Mouse (Mus musculus) heart, embryonic 10.5 days (tissue): ENCODE measurements around the gene Akap8. TPM values are rescaled to one million over a fixed set of nuclear protein-coding genes. Genes with fewer than 3 reads are reported as not detected.

Source experiments
- DNase-seq: peaks from one replicate; pipeline ENCODE4 v3.0.0-alpha.2; 2017; ENCODE audit warnings: low spot score
- H3K27ac ChIP-seq: fragments of 300-500 bp; sonication (generic); 2 replicates; pipeline ENCODE4 v1.5.1; 2016; ENCODE audit warnings: mild to moderate bottlenecking
- H3K27me3 ChIP-seq: fragments of 300-500 bp; sonication (generic); 2 replicates; pipeline ENCODE4 v1.6.1; 2016; ENCODE audit warnings: mild to moderate bottlenecking; ENCODE audit not compliant: poor library complexity, insufficient read depth, severe bottlenecking
- H3K36me3 ChIP-seq: fragments of 300-500 bp; sonication (generic); 2 replicates; pipeline ENCODE4 v1.6.1; 2016; ENCODE audit warnings: mild to moderate bottlenecking, moderate library complexity
- H3K4me1 ChIP-seq: fragments of 300-500 bp; sonication (generic); 2 replicates; pipeline ENCODE4 v1.6.1; 2016; ENCODE audit warnings: mild to moderate bottlenecking
- H3K4me3 ChIP-seq: fragments of 300-500 bp; sonication (generic); 2 replicates; pipeline ENCODE4 v1.5.1; 2016; ENCODE audit warnings: mild to moderate bottlenecking, moderate library complexity
- H3K9me3 ChIP-seq: fragments of 300-500 bp; sonication (generic); 2 replicates; pipeline ENCODE4 v1.6.1; 2016; ENCODE audit warnings: mild to moderate bottlenecking, moderate library complexity
- WGBS: fragments of 180-500 bp; shearing (Covaris S2); methylation state at CpG from one replicate; pipeline ENCODE4 v1.1.7; 2016; 5-methylcytosine and 5-hydroxymethylcytosine counted together
- polyA plus RNA-seq: library from polyadenylated mRNA; unstranded; fragments of >200 nt; fragmentation: Nextera tagmentation; extraction: Ambion mirVana; gene quantifications from 2 replicates; pipeline ENCODE4 v1.2.1, GENCODE M21; 2016

Akap8 gene
- polyA plus RNA-seq, 1 experiment from 2014 or later = 115 TPM

GRCm38 (mm10) chr17:32307963-32308362 lies 13.1 kb downstream of the Akap8 start:
- 93% methylated on average over 4 of the region's 4 CpGs for WGBS
- Histone ChIP-seq H3K36me3 (peaks cover 99% of the 10 kb centered on the region), H3K9me3 (no peaks in the 10 kb centered on the region), H3K27me3 (no peaks in the 10 kb centered on the region), H3K4me1 (no peaks in the 10 kb centered on the region), H3K4me3 (no peak overlapping the region), H3K27ac (no peak overlapping the region)
- DNase-seq = no peak

DNA sequence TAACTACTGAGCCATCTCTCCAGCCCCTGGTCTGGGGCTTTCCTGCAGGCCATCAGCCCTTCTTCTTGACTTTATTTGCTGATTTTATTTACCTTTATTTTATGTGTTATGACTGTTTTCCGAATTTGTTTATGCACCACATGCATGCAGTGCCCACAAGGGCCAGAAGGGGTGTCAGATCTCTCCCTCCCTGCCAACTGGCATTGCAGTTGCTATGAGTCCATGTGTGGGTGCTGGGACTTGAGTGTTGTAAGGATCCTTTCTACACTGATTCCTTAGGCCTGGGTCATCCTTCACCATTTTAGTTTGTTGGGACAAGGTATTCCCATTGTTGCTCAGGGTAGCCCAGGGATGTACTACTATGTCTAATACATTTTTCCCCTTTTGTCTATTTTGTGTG lies 22.9 kb downstream of the Akap8 start:
- no peak overlapping the region for H3K27ac ChIP-seq
- no peaks in the 10 kb centered on the region for H3K4me1 ChIP-seq
- no peaks in the 10 kb centered on the region for H3K9me3 ChIP-seq
- DNase-seq = no peak
- H3K36me3 ChIP-seq = peaks cover 5% of the 10 kb centered on the region; the same call in 1 of the 2 replicates
- H3K27me3 ChIP-seq = no peaks in the 10 kb centered on the region
- no peak overlapping the region for H3K4me3 ChIP-seq
- WGBS = 82% methylated on average over 1 of the region's 1 CpGs

DNA sequence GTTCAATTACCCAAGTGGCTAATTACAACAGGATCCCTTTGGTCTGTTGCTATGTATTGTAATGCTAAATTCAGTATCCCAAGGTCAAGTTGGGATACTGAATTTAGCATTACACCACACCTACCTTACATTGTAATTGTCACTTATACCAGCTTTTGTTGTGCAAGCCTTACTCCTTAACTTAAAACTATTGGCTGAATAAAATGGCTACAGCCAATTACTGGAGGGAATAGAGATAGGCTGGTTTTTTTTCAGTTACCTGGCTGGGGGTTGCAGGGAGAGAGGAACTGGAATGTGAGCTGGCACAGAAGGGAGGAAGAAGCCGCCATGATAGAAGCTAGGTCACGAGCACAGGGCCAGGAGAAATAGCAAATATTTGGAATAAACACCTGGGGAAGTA lies 25.1 kb downstream of the Akap8 start:
- Histone ChIP-seq H3K27me3 (no peaks in the 10 kb centered on the region), H3K4me1 (no peaks in the 10 kb centered on the region), H3K27ac (no peak overlapping the region), H3K4me3 (no peak overlapping the region), H3K36me3 (no peaks in the 10 kb centered on the region), H3K9me3 (no peaks in the 10 kb centered on the region)
- no peak for DNase-seq
- 66% methylated on average over 2 of the region's 2 CpGs for WGBS

DNA sequence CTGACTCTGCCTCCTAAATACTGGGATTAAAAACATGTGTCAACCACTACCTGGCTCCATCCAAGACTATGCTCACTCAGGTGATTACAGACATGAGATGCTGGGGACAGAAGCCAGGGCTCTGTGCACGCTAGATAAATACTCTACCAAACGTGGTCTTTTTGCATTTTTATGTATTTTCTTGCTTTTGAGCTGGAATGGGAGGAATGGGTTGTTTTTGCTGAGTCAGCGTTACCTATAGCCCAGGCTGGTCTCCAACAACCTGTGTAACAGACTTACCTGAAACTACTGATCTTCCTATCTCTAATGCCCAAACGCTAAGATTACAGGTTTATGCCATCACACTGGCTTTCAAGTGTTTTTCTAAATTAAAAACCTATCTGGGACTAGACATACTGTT lies 25.9 kb downstream of the Akap8 start:
- no peak overlapping the region for H3K27ac ChIP-seq
- no peak for DNase-seq
- no peak overlapping the region for H3K4me3 ChIP-seq
- no peaks in the 10 kb centered on the region for H3K27me3 ChIP-seq
- 73% methylated on average over 4 of the region's 4 CpGs for WGBS
- H3K4me1 ChIP-seq = no peaks in the 10 kb centered on the region
- no peaks in the 10 kb centered on the region for H3K9me3 ChIP-seq
- H3K36me3 ChIP-seq = no peaks in the 10 kb centered on the region

DNA sequence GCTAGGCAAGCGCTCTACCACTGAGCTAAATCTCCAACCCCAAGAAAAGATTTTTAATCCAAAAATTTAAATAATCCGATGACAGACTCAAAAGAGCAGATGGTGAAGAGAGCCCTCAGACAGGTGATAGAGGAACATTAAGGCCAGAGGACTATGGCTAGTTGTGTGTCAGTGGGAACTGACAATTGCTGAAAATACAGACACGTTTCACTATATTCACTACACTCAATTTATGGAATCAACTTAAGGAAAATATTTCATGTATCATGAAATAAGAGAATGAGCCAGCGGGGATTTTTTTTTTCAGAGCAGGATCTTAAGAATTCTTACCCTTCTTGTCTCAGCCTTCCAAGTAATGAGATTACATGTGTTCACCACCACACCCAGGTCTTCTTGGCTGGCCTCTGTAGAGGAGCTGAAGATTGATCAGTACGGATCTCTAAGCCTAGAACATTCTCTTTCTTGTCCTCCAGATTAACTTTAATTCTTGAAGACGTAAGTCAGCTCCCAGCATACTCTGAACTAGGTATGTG lies 35.8 kb downstream of the Akap8 start:
- 51% methylated on average over 6 of the region's 6 CpGs for WGBS

DNA sequence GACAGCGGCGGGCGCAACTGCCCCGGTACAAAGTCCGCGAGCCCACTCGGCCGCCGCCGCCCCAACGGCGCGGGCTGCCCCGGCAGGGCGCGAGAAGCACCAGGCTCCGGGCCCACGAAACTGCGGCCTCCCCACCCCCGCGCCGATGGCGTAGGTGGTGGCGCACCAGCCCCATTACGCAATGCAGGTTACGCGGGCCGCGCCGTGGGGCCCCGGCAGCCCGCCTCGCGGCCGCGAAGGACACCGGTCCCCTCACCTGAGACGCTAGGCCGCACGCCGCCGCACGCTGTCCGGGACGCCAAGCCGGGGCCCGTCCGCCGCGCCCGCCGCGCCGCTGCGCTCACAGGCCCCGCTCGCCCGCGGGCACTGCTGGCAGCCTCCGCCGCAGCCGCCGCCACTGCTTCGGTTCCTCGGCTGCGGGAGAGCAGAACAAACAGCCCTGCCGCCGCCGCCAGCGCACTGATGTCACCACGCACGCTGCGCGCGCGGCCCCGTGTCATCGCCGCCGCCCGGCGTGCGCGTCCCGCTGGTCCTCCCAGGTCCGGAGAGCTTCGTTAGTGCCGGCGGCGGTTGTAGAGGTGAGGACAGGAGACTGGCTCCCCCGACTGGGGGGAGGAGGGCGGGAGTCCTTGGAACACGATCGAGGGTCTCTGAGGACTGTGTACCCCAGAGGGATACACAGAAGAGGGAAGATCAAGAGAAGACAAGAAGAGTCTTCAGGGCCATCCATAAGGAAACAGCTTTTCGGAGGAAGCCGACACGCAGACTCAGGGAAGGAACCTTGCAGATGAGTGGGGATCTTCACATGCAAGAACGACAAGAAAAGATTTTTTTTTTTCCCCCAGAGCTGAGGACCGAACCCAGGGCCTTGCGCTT lies 36.5 kb downstream of the Akap8 start, which contains the start of gene Brd4:
Brd4 (minus strand) TSS at position 461 of the 876 bp plus-strand sequence.
- Histone ChIP-seq H3K27me3 (no peaks in the 10 kb centered on the region), H3K9me3 (no peaks in the 10 kb centered on the region), H3K4me1 (peaks cover 15% of the 10 kb centered on the region; the same call in 1 of the 2 replicates), H3K36me3 (no peaks in the 10 kb centered on the region), H3K27ac (peak within 1 kb of the TSS; percentile 100), H3K4me3 (peak within 1 kb of the TSS; percentile 95)
- WGBS = under 1% methylated on average over 97 of the region's 100 CpGs
- DNase-seq = peak; percentile 96

More for the DNA sequence above, 35.8 kb downstream of the Akap8 start:
- H3K9me3 ChIP-seq = no peaks in the 10 kb centered on the region
- H3K36me3 ChIP-seq = no peaks in the 10 kb centered on the region
- H3K27me3 ChIP-seq = no peaks in the 10 kb centered on the region
- H3K4me1 ChIP-seq = peaks cover 15% of the 10 kb centered on the region; the same call in 1 of the 2 replicates
- peak overlapping the region; percentile 100 for H3K27ac ChIP-seq
- H3K4me3 ChIP-seq = peak overlapping the region; percentile 95
- no peak for DNase-seq

DNA sequence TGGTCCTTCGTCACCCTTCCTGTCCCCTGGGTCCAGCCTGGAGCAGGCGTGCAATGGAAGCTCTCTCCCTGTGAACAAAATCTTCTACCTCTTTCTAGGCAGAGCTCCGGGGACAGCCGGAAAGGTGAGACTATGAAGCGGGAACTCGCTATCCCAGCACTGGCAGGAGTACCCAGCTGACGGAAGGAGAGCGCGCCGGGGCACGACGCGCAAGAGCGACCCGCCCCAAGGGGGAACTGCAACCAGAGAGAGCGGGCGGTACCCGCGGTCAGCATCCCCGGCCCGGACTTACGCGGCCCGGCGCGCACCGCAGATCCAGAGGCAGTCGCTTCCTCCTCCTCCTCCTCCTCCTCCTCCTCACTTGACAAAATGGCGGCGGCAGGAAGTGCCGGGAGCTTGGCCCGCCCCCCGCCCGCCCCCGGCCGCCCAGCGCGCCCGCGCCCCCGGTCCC lies 37.2 kb downstream of the Akap8 start:
- Histone ChIP-seq H3K9me3 (no peaks in the 10 kb centered on the region), H3K4me1 (peaks cover 15% of the 10 kb centered on the region; the same call in 1 of the 2 replicates), H3K36me3 (no peaks in the 10 kb centered on the region), H3K4me3 (peak overlapping the region; percentile 95), H3K27ac (peak overlapping the region; percentile 100), H3K27me3 (no peaks in the 10 kb centered on the region)
- DNase-seq = peak; percentile 83
- WGBS = under 1% methylated on average over 40 of the region's 41 CpGs

DNA sequence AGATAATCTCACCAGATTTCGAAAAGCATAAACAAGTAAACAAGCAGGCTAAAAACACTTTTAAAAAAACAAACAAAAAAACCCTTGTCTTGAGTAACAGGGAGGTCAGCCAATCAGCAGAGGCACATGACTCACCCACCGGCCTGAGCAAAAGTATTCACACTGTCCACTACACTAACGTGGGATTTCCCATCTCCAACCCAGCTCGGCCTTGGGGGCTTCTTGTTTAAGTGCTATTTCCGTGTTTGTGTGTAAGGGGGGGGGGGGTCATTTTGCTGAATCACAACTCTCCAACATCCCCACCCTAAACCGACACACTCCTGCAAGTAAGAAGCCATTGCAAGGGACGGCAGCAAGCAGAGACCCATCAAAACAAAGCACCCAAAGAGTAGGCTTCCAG lies 37.7 kb downstream of the Akap8 start:
- H3K4me1 ChIP-seq = peaks cover 15% of the 10 kb centered on the region; the same call in 1 of the 2 replicates
- 6% methylated on average over 7 of the region's 7 CpGs for WGBS
- H3K36me3 ChIP-seq = no peaks in the 10 kb centered on the region
- H3K4me3 ChIP-seq = peak overlapping the region; percentile 95
- no peaks in the 10 kb centered on the region for H3K9me3 ChIP-seq
- no peaks in the 10 kb centered on the region for H3K27me3 ChIP-seq
- no peak for DNase-seq
- peak overlapping the region; percentile 100 for H3K27ac ChIP-seq

- no peaks in the 10 kb centered on the region for H3K9me3 ChIP-seq
- peaks cover 20% of the 10 kb centered on the region; the same call in 1 of the 2 replicates for H3K4me1 ChIP-seq
- H3K27ac ChIP-seq = no peak overlapping the region
- no peaks in the 10 kb centered on the region for H3K27me3 ChIP-seq
- DNase-seq = no peak
- 77% methylated on average over 4 of the region's 4 CpGs for WGBS
- H3K36me3 ChIP-seq = no peaks in the 10 kb centered on the region
- 0 out of 2 replicates have a peak overlapping the region, but pooled peaks have one; percentile 8 for H3K4me3 ChIP-seq
Measured at GRCm38 (mm10) chr17:32281611-32282310, 39.3 kb downstream of the Akap8 start.

DNA sequence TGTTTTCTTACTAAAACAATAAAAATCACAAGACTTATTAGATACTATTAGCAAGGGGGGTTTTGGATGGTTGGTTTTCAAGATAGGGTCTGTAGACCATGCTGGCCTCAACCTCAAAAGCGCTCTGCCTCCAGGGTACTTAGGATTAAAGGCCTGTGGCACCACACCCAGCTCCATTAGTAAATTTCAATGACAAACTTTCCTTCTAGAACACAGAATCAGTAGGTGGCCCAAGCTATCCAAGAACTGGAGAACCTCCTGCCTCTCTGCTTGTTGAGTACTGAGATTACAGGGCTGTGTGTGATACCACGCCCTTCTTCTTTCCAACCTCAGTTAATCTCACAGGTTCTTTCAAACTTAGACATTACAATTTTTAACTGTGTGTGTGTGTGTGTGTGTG lies 39.9 kb downstream of the Akap8 start:
- H3K27ac ChIP-seq = no peak overlapping the region
- peaks cover 20% of the 10 kb centered on the region; the same call in 1 of the 2 replicates for H3K4me1 ChIP-seq
- no peak for DNase-seq
- no peak overlapping the region for H3K4me3 ChIP-seq
- WGBS = 92% methylated on average over 2 of the region's 2 CpGs
- H3K9me3 ChIP-seq = no peaks in the 10 kb centered on the region
- no peaks in the 10 kb centered on the region for H3K36me3 ChIP-seq
- no peaks in the 10 kb centered on the region for H3K27me3 ChIP-seq

- H3K4me3 ChIP-seq = no peak overlapping the region
- peaks cover 20% of the 10 kb centered on the region; the same call in 1 of the 2 replicates for H3K4me1 ChIP-seq
- WGBS = 87% methylated on average over 3 of the region's 3 CpGs
- H3K27ac ChIP-seq = no peak overlapping the region
- no peaks in the 10 kb centered on the region for H3K9me3 ChIP-seq
- DNase-seq = no peak
- no peaks in the 10 kb centered on the region for H3K27me3 ChIP-seq
- H3K36me3 ChIP-seq = no peaks in the 10 kb centered on the region
Measured at GRCm38 (mm10) chr17:32280575-32280974, 40.5 kb downstream of the Akap8 start.

DNA sequence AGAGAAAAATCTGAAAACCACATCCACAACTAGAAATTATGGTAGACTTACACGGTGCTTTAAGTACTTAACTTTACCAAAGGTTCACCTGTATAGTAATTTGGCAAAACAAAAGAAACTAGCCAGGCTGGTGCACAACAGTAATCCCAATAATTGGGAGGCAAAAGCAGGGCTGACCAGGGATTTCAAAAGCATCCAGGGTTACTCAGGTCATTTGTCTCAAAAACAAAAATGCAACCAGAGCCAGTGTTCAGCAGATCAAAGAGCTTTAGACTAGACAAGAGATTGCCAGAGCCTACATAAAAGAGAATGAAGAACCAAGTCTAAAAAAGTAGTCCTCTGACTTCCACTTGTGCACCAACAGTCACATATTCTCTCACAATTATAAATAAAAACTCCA lies 43.8 kb downstream of the Akap8 start:
- Histone ChIP-seq H3K27me3 (no peaks in the 10 kb centered on the region), H3K4me1 (0 out of 2 replicates have a peak, but pooled peaks cover 14% of the 10 kb centered on the region), H3K27ac (no peak overlapping the region), H3K36me3 (no peaks in the 10 kb centered on the region), H3K9me3 (no peaks in the 10 kb centered on the region), H3K4me3 (no peak overlapping the region)
- DNase-seq = no peak
- WGBS = 81% methylated on average over 1 of the region's 1 CpGs
